Mouse (Mus musculus): ENCODE results near the gene Slc9a5.

DNA sequence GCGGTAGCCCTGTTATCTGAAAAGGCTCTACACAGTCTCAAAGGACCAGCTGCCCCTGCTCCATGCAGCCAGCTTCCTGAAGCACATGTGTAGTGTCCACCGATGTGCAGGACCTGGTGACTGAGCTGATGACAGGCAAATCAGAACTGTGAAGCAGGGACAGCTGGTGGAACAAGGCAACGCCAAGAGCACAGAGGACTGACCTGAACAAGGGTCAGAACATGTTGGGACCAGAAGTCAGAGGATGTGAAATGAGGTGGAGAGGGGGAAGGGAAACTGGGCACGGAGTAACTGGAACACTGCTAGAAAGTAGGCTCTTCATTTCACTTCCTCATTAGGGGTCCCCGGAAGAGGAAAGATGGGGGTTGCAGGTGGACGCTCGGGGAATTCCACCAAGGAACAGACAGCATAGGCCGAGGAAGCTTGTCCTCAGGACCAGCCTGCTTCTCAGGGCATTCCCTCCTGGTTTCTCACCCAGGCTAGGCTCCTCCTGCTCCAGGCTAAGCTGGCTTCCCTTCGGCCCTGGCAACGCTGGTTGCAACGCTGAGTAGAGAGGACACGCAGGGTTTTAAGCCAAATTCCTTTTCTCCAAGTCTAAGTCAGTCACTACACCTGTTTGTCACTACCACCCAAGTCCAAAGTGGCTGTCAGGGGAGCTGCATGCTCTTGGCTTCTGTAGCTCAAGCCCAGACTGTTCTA, 44.6 kb downstream of the Slc9a5 start:
- TF ChIP-seq CTCF (IDR thresholded peaks at IDR 0.05; ENCODE audit: extremely low read depth, insufficient read depth, insufficient read length, insufficient replicate concordance) (no peak), POLR2A (IDR thresholded peaks at IDR 0.05; ENCODE audit: low read depth, low read length) (no peak)

Data from spleen, adult 2 months (tissue).